Mouse (Mus musculus) limb, embryonic 11.5 days (tissue): ENCODE measurements around the gene Dcps. TPM values are rescaled to one million over a fixed set of nuclear protein-coding genes. Genes with fewer than 3 reads are reported as not detected.

Experiments used
- ATAC-seq: fragments of 200-750 bp; cut with Nextera tagmentation; 2 replicates; pipeline ENCODE4 v1.8.0; 2017; ENCODE audit warnings: low read depth; ENCODE audit not compliant: insufficient number of reproducible peaks, low FRiP score, low TSS enrichment
- DNase-seq: peaks from one replicate; pipeline ENCODE4 v3.0.0-alpha.2; 2015; ENCODE audit warnings: low spot score
- H3K27ac ChIP-seq: fragments of 300-500 bp; sonication (generic); replicated peaks from 2 replicates; pipeline ENCODE4 v1.5.1; 2014; ENCODE audit warnings: low read depth, mild to moderate bottlenecking, low read length
- H3K27me3 ChIP-seq: fragments of 300-500 bp; sonication (generic); 2 replicates; pipeline ENCODE4 v1.6.1; 2014; ENCODE audit warnings: mild to moderate bottlenecking, low read length, mixed read lengths; ENCODE audit not compliant: control insufficient read depth, insufficient read depth
- H3K36me3 ChIP-seq: fragments of 300-500 bp; sonication (generic); 2 replicates; pipeline ENCODE4 v1.6.1; 2014; ENCODE audit warnings: mild to moderate bottlenecking, low read length, moderate library complexity, mixed read lengths; ENCODE audit not compliant: control insufficient read depth, insufficient read depth
- H3K4me1 ChIP-seq: fragments of 300-500 bp; sonication (generic); 2 replicates; pipeline ENCODE4 v1.6.1; 2014; ENCODE audit warnings: low read length, mixed read lengths; ENCODE audit not compliant: control insufficient read depth, insufficient read depth
- H3K4me2 ChIP-seq: fragments of 300-500 bp; sonication (generic); 2 replicates; pipeline ENCODE4 v1.6.1; 2014; ENCODE audit warnings: low read depth, mild to moderate bottlenecking, moderate library complexity; ENCODE audit not compliant: severe bottlenecking
- H3K4me3 ChIP-seq: fragments of 300-500 bp; sonication (generic); 2 replicates; pipeline ENCODE4 v1.5.1; 2014; ENCODE audit warnings: low read depth, low read length
- H3K9ac ChIP-seq: fragments of 300-500 bp; sonication (generic); 2 replicates; pipeline ENCODE4 v1.6.1; 2014; ENCODE audit warnings: mild to moderate bottlenecking, low read length
- H3K9me3 ChIP-seq: fragments of 300-500 bp; sonication (generic); 2 replicates; pipeline ENCODE4 v1.6.1; 2016; ENCODE audit warnings: low read length; ENCODE audit not compliant: control insufficient read depth
- WGBS: fragments of 180-500 bp; shearing (Covaris S2); extraction: QIAGEN DNeasy Blood & Tissue Kit; methylation state at CpG from one replicate; pipeline ENCODE4 v1.1.7; 2014; 5-methylcytosine and 5-hydroxymethylcytosine counted together
- polyA plus RNA-seq: library from polyadenylated mRNA; unstranded; fragments of >200 nt; fragmentation: Nextera tagmentation; extraction: Ambion mirVana; gene quantifications from 2 replicates; pipeline ENCODE4 v1.2.1, GENCODE M21; 2014

The Dcps gene
- polyA plus RNA-seq, 1 experiment from 2014 or later: 90.3 TPM

DNA sequence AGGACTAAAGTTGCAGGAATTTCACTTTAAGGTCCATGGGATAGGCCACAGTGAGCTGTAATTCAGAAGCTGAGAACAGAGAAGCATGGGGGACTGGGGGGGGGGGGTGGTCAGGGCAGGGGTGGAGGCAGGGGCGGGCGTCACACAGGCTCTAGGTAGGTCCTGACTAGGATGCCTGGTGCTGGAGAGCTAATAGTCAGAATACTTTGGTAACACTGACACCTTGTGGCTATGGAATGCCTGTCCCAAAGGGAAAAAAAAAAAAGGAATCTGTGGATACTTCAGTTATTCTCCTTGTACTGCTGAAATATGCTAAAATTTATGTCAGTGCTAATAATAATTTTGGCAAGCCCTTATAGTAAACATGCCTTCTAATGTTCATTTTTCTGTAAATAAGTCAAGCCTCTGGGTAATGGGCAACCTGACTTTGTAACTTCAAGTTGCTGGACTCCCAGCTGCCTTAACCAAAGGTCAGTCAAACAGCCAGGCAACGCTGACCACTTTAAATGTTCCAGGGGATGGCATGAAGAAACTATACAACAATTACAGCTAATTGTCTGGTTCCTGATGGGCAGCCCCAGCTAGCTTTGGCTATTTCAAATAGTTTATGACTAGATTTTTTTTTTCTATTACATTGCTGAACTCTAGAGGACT is 9.6 kb downstream of the Dcps start:
- 0 out of 2 replicates have a peak, but pooled peaks have one; percentile 39 for ATAC-seq
- Histone ChIP-seq H3K4me3 (no peak overlapping the region), H3K36me3 (no peaks in the 10 kb centered on the region; the same call in 1 of the 2 replicates), H3K4me1 (no peaks in the 10 kb centered on the region), H3K27ac (no peak overlapping the region), H3K4me2 (no peak overlapping the region), H3K27me3 (no peaks in the 10 kb centered on the region), H3K9me3 (no peaks in the 10 kb centered on the region), H3K9ac (no peak overlapping the region)
- peak; percentile 29 for DNase-seq
- WGBS: 40% methylated on average over 3 of the region's 3 CpGs

- Histone ChIP-seq H3K27me3 (no peaks in the 10 kb centered on the region), H3K4me2 (no peak overlapping the region), H3K9ac (no peak overlapping the region), H3K9me3 (no peaks in the 10 kb centered on the region), H3K27ac (no peak overlapping the region), H3K4me1 (no peaks in the 10 kb centered on the region), H3K36me3 (no peaks in the 10 kb centered on the region), H3K4me3 (no peak overlapping the region)
- WGBS: 81% methylated on average over 5 of the region's 5 CpGs
- DNase-seq (no peak), ATAC-seq (no peak)
These were observed 11.6 kb downstream of the Dcps start for GRCm38 (mm10) chr9:35164142-35164874.

- DNase-seq (no peak), ATAC-seq (no peak)
- H3K9ac ChIP-seq: no peak overlapping the region
- 95% methylated on average over 11 of the region's 11 CpGs for WGBS
- H3K36me3 ChIP-seq: no peaks in the 10 kb centered on the region
- H3K4me3 ChIP-seq: no peak overlapping the region
- H3K9me3 ChIP-seq: no peaks in the 10 kb centered on the region
- no peak overlapping the region for H3K27ac ChIP-seq
- H3K27me3 ChIP-seq: no peaks in the 10 kb centered on the region
- no peaks in the 10 kb centered on the region for H3K4me1 ChIP-seq
- no peak overlapping the region for H3K4me2 ChIP-seq
These were observed 12.7 kb downstream of the Dcps start for GRCm38 (mm10) chr9:35163011-35163690.

- H3K27me3 ChIP-seq: no peaks in the 10 kb centered on the region
- WGBS: 90% methylated on average over 7 of the region's 7 CpGs
These were observed 14.1 kb downstream of the Dcps start for GRCm38 (mm10) chr9:35161721-35162120.

DNA sequence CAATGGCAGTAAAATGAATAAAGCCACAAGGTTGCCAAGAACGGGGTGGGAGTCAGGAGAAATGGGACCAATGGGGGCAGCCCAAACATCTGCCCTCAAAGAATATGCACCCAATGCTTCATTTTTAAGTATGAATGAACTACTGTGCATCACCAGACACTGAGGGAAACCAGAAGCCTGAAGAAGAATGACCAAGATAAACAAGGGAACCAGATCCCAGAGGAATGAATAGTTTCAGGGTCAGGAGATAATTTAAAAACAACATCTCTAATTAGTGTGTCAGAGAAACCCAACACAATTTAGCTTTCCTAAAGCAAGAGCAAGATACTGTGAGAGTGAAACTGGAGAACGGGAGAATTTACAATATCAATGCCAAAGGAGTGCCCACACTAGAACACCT is 15.2 kb downstream of the Dcps start:
- Histone ChIP-seq H3K9me3 (no peaks in the 10 kb centered on the region), H3K9ac (no peak overlapping the region), H3K4me1 (no peaks in the 10 kb centered on the region), H3K27ac (no peak overlapping the region), H3K4me2 (no peak overlapping the region), H3K36me3 (no peaks in the 10 kb centered on the region), H3K4me3 (no peak overlapping the region), H3K27me3 (no peaks in the 10 kb centered on the region)
- DNase-seq: no peak
- ATAC-seq: no peak
- 85% methylated on average over 2 of the region's 2 CpGs for WGBS

More at GRCm38 (mm10) chr9:35161721-35162120, 14.1 kb downstream of the Dcps start:
- Histone ChIP-seq H3K9me3 (no peaks in the 10 kb centered on the region), H3K36me3 (no peaks in the 10 kb centered on the region), H3K4me3 (no peak overlapping the region), H3K9ac (no peak overlapping the region), H3K4me2 (no peak overlapping the region), H3K4me1 (no peaks in the 10 kb centered on the region), H3K27ac (no peak overlapping the region)
- DNase-seq (no peak), ATAC-seq (no peak)

GRCm38 (mm10) chr9:35158477-35158876 is 17.4 kb downstream of the Dcps start:
- DNase-seq (no peak), ATAC-seq (no peak)
- Histone ChIP-seq H3K4me3 (no peak overlapping the region), H3K9ac (no peak overlapping the region), H3K27ac (no peak overlapping the region), H3K4me2 (no peak overlapping the region), H3K4me1 (no peaks in the 10 kb centered on the region), H3K9me3 (no peaks in the 10 kb centered on the region), H3K27me3 (no peaks in the 10 kb centered on the region), H3K36me3 (no peaks in the 10 kb centered on the region)
- WGBS: 90% methylated on average over 3 of the region's 3 CpGs

GRCm38 (mm10) chr9:35156862-35157261 is 19.0 kb downstream of the Dcps start:
- Histone ChIP-seq H3K9me3 (no peaks in the 10 kb centered on the region), H3K27me3 (no peaks in the 10 kb centered on the region), H3K4me2 (no peak overlapping the region), H3K4me1 (no peaks in the 10 kb centered on the region), H3K4me3 (no peak overlapping the region), H3K36me3 (no peaks in the 10 kb centered on the region), H3K9ac (no peak overlapping the region), H3K27ac (no peak overlapping the region)
- WGBS: 55% methylated on average over 4 of the region's 4 CpGs
- ATAC-seq: no peak
- DNase-seq: no peak

- DNase-seq (no peak), ATAC-seq (no peak)
- no peak overlapping the region for H3K27ac ChIP-seq
- no peaks in the 10 kb centered on the region for H3K36me3 ChIP-seq
- no peak overlapping the region for H3K9ac ChIP-seq
- H3K4me2 ChIP-seq: no peak overlapping the region
- H3K27me3 ChIP-seq: no peaks in the 10 kb centered on the region
- H3K9me3 ChIP-seq: no peaks in the 10 kb centered on the region
- no peak overlapping the region for H3K4me3 ChIP-seq
- no peaks in the 10 kb centered on the region for H3K4me1 ChIP-seq
- 91% methylated on average over 5 of the region's 5 CpGs for WGBS
These were observed 19.7 kb downstream of the Dcps start for GRCm38 (mm10) chr9:35156002-35156710.
